Mouse (Mus musculus): ENCODE measurements around the gene Hspb2. TPM values are rescaled to one million over a fixed set of nuclear protein-coding genes. Genes with fewer than 3 reads are reported as not detected.

Gene Hspb2
- 17.6 and 28.4 TPM in 2 replicates for polyA plus RNA-seq (2012; rRNA removed)

- DNase-seq (ENCODE audit: low read depth), result peak; percentile 37
Observed at GRCm38 (mm10) chr9:50752054-50752602, at the start of gene Hspb2. Hspb2 (minus strand) TSS chr9:50752354.

- no peak for DNase-seq (ENCODE audit: low read depth)
Observed at GRCm38 (mm10) chr9:50800985-50801384, 48.8 kb upstream of the Hspb2 start.

GRCm38 (mm10) chr9:50798368-50798767 is 46.2 kb upstream of the Hspb2 start:
- DNase-seq (ENCODE audit: low read depth), result peak; percentile 49

GRCm38 (mm10) chr9:50797641-50798040 is 45.5 kb upstream of the Hspb2 start:
- no peak for DNase-seq (ENCODE audit: low read depth)

- DNase-seq (ENCODE audit: low read depth), result no peak
Observed at GRCm38 (mm10) chr9:50796776-50797175, 44.6 kb upstream of the Hspb2 start.

- no peak for DNase-seq (ENCODE audit: low read depth)
Observed at GRCm38 (mm10) chr9:50795266-50795665, 43.1 kb upstream of the Hspb2 start.

- no peak for DNase-seq (ENCODE audit: low read depth)
Observed at GRCm38 (mm10) chr9:50782155-50782554, 30.0 kb upstream of the Hspb2 start.

- DNase-seq (ENCODE audit: low read depth), result no peak
Observed at GRCm38 (mm10) chr9:50776162-50776760, 24.1 kb upstream of the Hspb2 start.

GRCm38 (mm10) chr9:50775662-50776126 is 23.5 kb upstream of the Hspb2 start:
- DNase-seq (ENCODE audit: low read depth), result no peak

- DNase-seq (ENCODE audit: low read depth), result no peak
Observed at GRCm38 (mm10) chr9:50774991-50775612, 22.9 kb upstream of the Hspb2 start, which contains the start of the genes Alg9 and 1110032A03Rik. Alg9 (plus strand) TSS chr9:50775019. 1110032A03Rik (minus strand) TSS chr9:50775520.

GRCm38 (mm10) chr9:50774026-50774462 is 21.9 kb upstream of the Hspb2 start:
- DNase-seq (ENCODE audit: low read depth), result no peak

GRCm38 (mm10) chr9:50770011-50770410 is 17.9 kb upstream of the Hspb2 start:
- no peak for DNase-seq (ENCODE audit: low read depth)

- peak; percentile 86 for DNase-seq (ENCODE audit: low read depth)
Observed at GRCm38 (mm10) chr9:50768107-50769002, 16.2 kb upstream of the Hspb2 start, which contains the start of gene Fdxacb1. Fdxacb1 (plus strand) TSS chr9:50768236.

- no peak for DNase-seq (ENCODE audit: low read depth)
Observed at GRCm38 (mm10) chr9:50767531-50768106, 15.5 kb upstream of the Hspb2 start.

- no peak for DNase-seq (ENCODE audit: low read depth)
Observed at GRCm38 (mm10) chr9:50763331-50763730, 11.2 kb upstream of the Hspb2 start.

GRCm38 (mm10) chr9:50761520-50762243 is 9.5 kb upstream of the Hspb2 start:
- no peak for DNase-seq (ENCODE audit: low read depth)

GRCm38 (mm10) chr9:50756711-50757110 is 4.6 kb upstream of the Hspb2 start:
- DNase-seq (ENCODE audit: low read depth), result no peak

GRCm38 (mm10) chr9:50753947-50754346 is 1.8 kb upstream of the Hspb2 start:
- DNase-seq (ENCODE audit: low read depth), result no peak

- DNase-seq (ENCODE audit: low read depth), result no peak
Observed at GRCm38 (mm10) chr9:50752784-50753615, 846 bp upstream of the Hspb2 start.

- no peak for DNase-seq (ENCODE audit: low read depth)
Observed at GRCm38 (mm10) chr9:50751323-50751722, 831 bp downstream of the Hspb2 start, which contains the start of gene Cryab. Cryab (plus strand) TSS chr9:50751325.
